Mouse (Mus musculus) layer of hippocampus, adult 2 months (tissue): ENCODE measurements around the gene 1500015O10Rik. TPM values are rescaled to one million over a fixed set of nuclear protein-coding genes. Genes with fewer than 3 reads are reported as not detected.
A peak's percentile ranks its signal among the peaks of the same experiment; 100 is the strongest.

Source experiments
- DNase-seq, 2 experiments: peaks; one replicate each; pipeline ENCODE4 v3.0.0; 2022; ENCODE audit warnings: low spot score in 2 of 2
- H3K27ac ChIP-seq: fragments of 200-600 bp; 2 replicates; pipeline ENCODE4 v1.8.1; 2022
- H3K4me3 ChIP-seq: fragments of 200-600 bp; 2 replicates; pipeline ENCODE4 v1.8.1; 2022; ENCODE audit warnings: mild to moderate bottlenecking
- CTCF ChIP-seq: fragments of 200-600 bp; conservative IDR thresholded peaks from 2 replicates; pipeline ENCODE4 v1.8.1; 2022; ENCODE audit warnings: antibody characterized with exemption, mild to moderate bottlenecking, moderate library complexity
- total RNA-seq, 2 experiments: library from RNA; stranded (reverse); gene quantifications; 2 replicates each; pipeline ENCODE4 v1.2.3; 2021

Gene 1500015O10Rik
- total RNA-seq, 2 experiments from 2014 or later, result 1.8 to 3.5 TPM

- no peak for TF ChIP-seq CTCF
- no peak for DNase-seq
- no peak overlapping the region for H3K4me3 ChIP-seq
These were observed 8.1 kb downstream of the 1500015O10Rik start for GRCm38 (mm10) chr1:43738519-43738894.

GRCm38 (mm10) chr1:43754448-43755312 is 24.3 kb downstream of the 1500015O10Rik start:
- Histone ChIP-seq H3K4me3 (no peak overlapping the region), H3K27ac (peak overlapping the region; percentile 57; the same call in 1 of the 2 replicates)
- no peak for TF ChIP-seq CTCF
- DNase-seq, result peak; percentile 37 to 44

More at GRCm38 (mm10) chr1:43738519-43738894, 8.1 kb downstream of the 1500015O10Rik start:
- no peak overlapping the region for H3K27ac ChIP-seq

- no peak for DNase-seq
- Histone ChIP-seq H3K4me3 (no peak overlapping the region), H3K27ac (no peak overlapping the region)
- TF ChIP-seq CTCF, result peak; percentile 87
These were observed 29.7 kb downstream of the 1500015O10Rik start for GRCm38 (mm10) chr1:43760085-43760484.

GRCm38 (mm10) chr1:43764481-43764880 is 34.1 kb downstream of the 1500015O10Rik start:
- H3K4me3 ChIP-seq, result no peak overlapping the region
- no peak for TF ChIP-seq CTCF
- no peak overlapping the region for H3K27ac ChIP-seq
- no peak for DNase-seq

- H3K4me3 ChIP-seq, result no peak overlapping the region
- TF ChIP-seq CTCF, result no peak
- no peak for DNase-seq
- H3K27ac ChIP-seq, result no peak overlapping the region
These were observed 35.9 kb downstream of the 1500015O10Rik start for GRCm38 (mm10) chr1:43766328-43766727.

- Histone ChIP-seq H3K4me3 (no peak overlapping the region), H3K27ac (no peak overlapping the region)
- TF ChIP-seq CTCF, result no peak
- no peak for DNase-seq
These were observed 38.1 kb downstream of the 1500015O10Rik start for GRCm38 (mm10) chr1:43768385-43768990.

DNA sequence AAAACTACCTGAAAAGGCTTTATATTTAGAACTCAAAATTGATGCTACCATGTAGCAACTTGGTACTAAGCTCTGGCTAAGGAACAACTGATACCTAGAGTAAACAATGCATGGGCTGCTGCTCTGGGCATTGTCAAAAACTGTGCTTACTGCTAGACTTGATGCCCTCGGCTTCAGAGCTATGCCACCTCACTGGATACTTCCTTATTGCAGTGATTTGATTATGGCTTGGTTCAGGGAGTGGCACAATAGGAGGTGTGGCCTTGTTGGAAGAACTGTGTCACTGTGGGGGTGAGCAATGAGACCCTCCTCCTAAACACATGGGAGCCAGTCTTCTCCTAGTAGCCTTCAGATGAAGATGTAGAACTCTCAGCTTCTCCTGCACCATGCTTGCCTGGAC is 38.9 kb downstream of the 1500015O10Rik start:
- no peak for TF ChIP-seq CTCF
- Histone ChIP-seq H3K4me3 (no peak overlapping the region), H3K27ac (no peak overlapping the region)
- no peak for DNase-seq

DNA sequence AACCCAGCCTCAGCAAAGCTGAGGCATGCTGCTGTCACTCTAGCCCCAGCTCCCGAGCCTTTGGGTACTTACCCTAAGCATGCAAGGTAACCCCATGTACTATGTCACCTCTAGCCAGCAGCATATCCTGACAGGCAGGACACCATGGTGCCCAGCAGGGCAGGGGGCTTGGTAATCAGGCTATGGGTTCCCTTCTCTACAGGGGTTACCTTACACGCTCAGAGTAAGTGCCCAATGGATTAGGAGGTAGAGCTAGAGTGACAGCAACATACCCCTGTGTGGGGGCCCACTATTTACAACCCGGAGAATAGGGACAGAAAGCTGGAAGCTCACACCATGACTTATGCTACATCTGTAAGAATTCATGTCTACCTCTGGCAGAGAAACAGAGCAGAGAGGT is 39.6 kb downstream of the 1500015O10Rik start:
- Histone ChIP-seq H3K27ac (no peak overlapping the region), H3K4me3 (no peak overlapping the region)
- no peak for TF ChIP-seq CTCF
- no peak for DNase-seq

GRCm38 (mm10) chr1:43772694-43773093 is 42.3 kb downstream of the 1500015O10Rik start:
- Histone ChIP-seq H3K27ac (no peak overlapping the region), H3K4me3 (no peak overlapping the region)
- no peak for DNase-seq
- TF ChIP-seq CTCF, result no peak

- Histone ChIP-seq H3K27ac (no peak overlapping the region), H3K4me3 (no peak overlapping the region)
- no peak for TF ChIP-seq CTCF
- no peak for DNase-seq
These were observed 43.7 kb downstream of the 1500015O10Rik start for GRCm38 (mm10) chr1:43774126-43774525.

DNA sequence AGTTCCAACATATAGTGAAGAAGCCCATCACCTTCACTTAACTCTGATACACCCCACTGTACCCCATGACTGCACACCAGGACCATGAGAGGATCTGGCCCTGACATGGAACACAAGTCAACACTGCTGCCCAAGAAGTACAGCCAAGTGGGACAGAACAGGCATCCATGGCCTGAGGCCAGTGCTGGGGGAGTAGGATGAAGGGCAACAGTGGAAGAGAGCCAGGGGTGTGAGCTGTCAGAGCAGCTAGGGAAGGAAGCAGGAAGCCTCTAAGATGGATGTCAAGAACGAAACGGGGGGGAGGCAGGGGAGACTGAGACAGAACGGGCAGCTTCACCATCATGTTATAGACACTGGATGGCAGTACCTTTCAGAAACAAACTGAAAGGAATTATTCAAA is 45.7 kb downstream of the 1500015O10Rik start:
- Histone ChIP-seq H3K4me3 (no peak overlapping the region), H3K27ac (no peak overlapping the region; the same call in 1 of the 2 replicates)
- no peak for TF ChIP-seq CTCF
- no peak for DNase-seq

DNA sequence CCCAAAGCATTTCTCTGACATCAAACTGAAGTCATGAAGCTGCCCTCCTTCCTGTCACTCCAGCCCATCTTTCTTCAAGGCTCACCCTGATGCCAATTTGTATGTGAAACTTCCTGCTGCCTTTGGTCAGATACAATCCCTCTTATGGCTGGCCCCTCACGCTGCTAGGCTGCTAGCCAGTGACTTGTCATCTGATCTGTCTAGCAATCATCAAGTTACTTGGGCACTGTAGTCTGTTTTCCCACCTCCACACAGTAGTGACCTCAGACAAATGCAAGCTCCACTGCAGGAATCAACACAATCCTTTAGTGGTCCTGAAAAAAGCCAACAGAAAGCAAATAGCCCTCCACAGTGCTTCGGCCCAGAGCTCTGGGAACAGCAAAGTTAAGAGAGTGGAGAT is 50.8 kb downstream of the 1500015O10Rik start:
- TF ChIP-seq CTCF, result no peak
- no peak for DNase-seq

DNA sequence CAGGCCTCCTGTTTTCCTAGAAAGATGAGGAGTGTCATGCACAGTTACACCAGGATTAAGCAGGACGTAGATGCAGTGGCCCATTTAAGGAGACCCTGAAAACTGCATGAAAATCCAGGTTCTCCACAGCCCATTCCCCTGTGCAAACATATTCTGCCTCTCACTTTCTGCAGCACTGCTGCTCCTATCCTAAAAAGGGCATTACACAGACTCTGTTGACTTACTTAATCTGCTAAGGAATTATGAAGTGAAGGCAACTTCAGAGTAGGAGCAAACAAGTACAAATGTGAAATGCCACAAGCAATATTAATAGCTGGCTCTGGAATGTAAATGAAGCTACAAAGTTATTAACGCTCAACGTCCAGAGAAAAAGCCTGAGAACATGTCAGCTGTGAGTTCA is 51.3 kb downstream of the 1500015O10Rik start:
- DNase-seq, result no peak
- Histone ChIP-seq H3K27ac (peak overlapping the region; percentile 83), H3K4me3 (no peak overlapping the region)
- TF ChIP-seq CTCF, result no peak

More for the DNA sequence above, 50.8 kb downstream of the 1500015O10Rik start:
- Histone ChIP-seq H3K4me3 (no peak overlapping the region), H3K27ac (peak overlapping the region; percentile 83)
